Mouse (Mus musculus): Measurements from ENCODE around the gene Diexf. TPM values are rescaled to one million over a fixed set of nuclear protein-coding genes. Genes with fewer than 3 reads are reported as not detected.

Diexf gene
- polyA plus RNA-seq, 1 experiment from 2014 or later = 10.6 TPM

- H3K27ac ChIP-seq (ENCODE audit: low read length) = no peak overlapping the region
- ATAC-seq (ENCODE audit: insufficient number of reproducible peaks, insufficient read depth, low FRiP score, low read depth) = no peak
Measured at GRCm38 (mm10) chr1:193112093-193112492, 18.0 kb downstream of the Diexf start.

GRCm38 (mm10) chr1:193102996-193103395, 27.1 kb downstream of the Diexf start:
- no peaks in the 10 kb centered on the region for H3K4me1 ChIP-seq (ENCODE audit: control insufficient read depth, insufficient read depth, low read length)
- H3K36me3 ChIP-seq (ENCODE audit: control insufficient read depth, insufficient read depth, low read length) = peaks cover 20% of the 10 kb centered on the region
- H3K27ac ChIP-seq (ENCODE audit: low read length) = no peak overlapping the region
- WGBS = 74% methylated on average over 3 of the region's 3 CpGs
- H3K4me3 ChIP-seq (ENCODE audit: low read depth, low read length) = no peak overlapping the region
- no peaks in the 10 kb centered on the region for H3K27me3 ChIP-seq (ENCODE audit: control insufficient read depth, insufficient read depth, low read length)
- no peak overlapping the region for H3K9ac ChIP-seq (replicated peaks; ENCODE audit: low read depth, low read length)
- H3K9me3 ChIP-seq (ENCODE audit: control insufficient read depth, low read depth, low read length) = no peaks in the 10 kb centered on the region
- no peak overlapping the region for H3K4me2 ChIP-seq (replicated peaks; ENCODE audit: low read depth, low read length)
- ATAC-seq (ENCODE audit: insufficient number of reproducible peaks, insufficient read depth, low FRiP score, low read depth) = no peak

More at GRCm38 (mm10) chr1:193112093-193112492, 18.0 kb downstream of the Diexf start:
- Histone ChIP-seq H3K4me2 (replicated peaks; ENCODE audit: low read depth, low read length) (no peak overlapping the region), H3K9ac (replicated peaks; ENCODE audit: low read depth, low read length) (no peak overlapping the region), H3K4me3 (ENCODE audit: low read depth, low read length) (no peak overlapping the region), H3K4me1 (ENCODE audit: control insufficient read depth, insufficient read depth, low read length) (no peaks in the 10 kb centered on the region), H3K9me3 (ENCODE audit: control insufficient read depth, low read depth, low read length) (no peaks in the 10 kb centered on the region), H3K27me3 (ENCODE audit: control insufficient read depth, insufficient read depth, low read length) (no peaks in the 10 kb centered on the region), H3K36me3 (ENCODE audit: control insufficient read depth, insufficient read depth, low read length) (peaks cover 68% of the 10 kb centered on the region)
- WGBS = 96% methylated on average over 9 of the region's 9 CpGs

GRCm38 (mm10) chr1:193102556-193102955, 27.5 kb downstream of the Diexf start:
- WGBS = 88% methylated on average over 5 of the region's 5 CpGs
- Histone ChIP-seq H3K4me1 (ENCODE audit: control insufficient read depth, insufficient read depth, low read length) (no peaks in the 10 kb centered on the region), H3K9ac (replicated peaks; ENCODE audit: low read depth, low read length) (no peak overlapping the region), H3K4me2 (replicated peaks; ENCODE audit: low read depth, low read length) (no peak overlapping the region), H3K36me3 (ENCODE audit: control insufficient read depth, insufficient read depth, low read length) (peaks cover 18% of the 10 kb centered on the region), H3K9me3 (ENCODE audit: control insufficient read depth, low read depth, low read length) (no peaks in the 10 kb centered on the region), H3K27me3 (ENCODE audit: control insufficient read depth, insufficient read depth, low read length) (no peaks in the 10 kb centered on the region), H3K27ac (ENCODE audit: low read length) (no peak overlapping the region), H3K4me3 (ENCODE audit: low read depth, low read length) (no peak overlapping the region)
- no peak for ATAC-seq (ENCODE audit: insufficient number of reproducible peaks, insufficient read depth, low FRiP score, low read depth)

- Histone ChIP-seq H3K9ac (replicated peaks; ENCODE audit: low read depth, low read length) (no peak overlapping the region), H3K4me1 (ENCODE audit: control insufficient read depth, insufficient read depth, low read length) (no peaks in the 10 kb centered on the region), H3K27me3 (ENCODE audit: control insufficient read depth, insufficient read depth, low read length) (no peaks in the 10 kb centered on the region), H3K36me3 (ENCODE audit: control insufficient read depth, insufficient read depth, low read length) (peaks cover 13% of the 10 kb centered on the region), H3K27ac (ENCODE audit: low read length) (no peak overlapping the region), H3K9me3 (ENCODE audit: control insufficient read depth, low read depth, low read length) (no peaks in the 10 kb centered on the region), H3K4me2 (replicated peaks; ENCODE audit: low read depth, low read length) (no peak overlapping the region), H3K4me3 (ENCODE audit: low read depth, low read length) (no peak overlapping the region)
- ATAC-seq (ENCODE audit: insufficient number of reproducible peaks, insufficient read depth, low FRiP score, low read depth) = no peak
- WGBS = 43% methylated on average over 4 of the region's 4 CpGs
Measured at GRCm38 (mm10) chr1:193102029-193102428, 28.0 kb downstream of the Diexf start.

GRCm38 (mm10) chr1:193098946-193099345, 31.1 kb downstream of the Diexf start:
- no peaks in the 10 kb centered on the region for H3K9me3 ChIP-seq (ENCODE audit: control insufficient read depth, low read depth, low read length)
- no peaks in the 10 kb centered on the region for H3K27me3 ChIP-seq (ENCODE audit: control insufficient read depth, insufficient read depth, low read length)
- no peaks in the 10 kb centered on the region; the same call in 1 of the 2 replicates for H3K36me3 ChIP-seq (ENCODE audit: control insufficient read depth, insufficient read depth, low read length)
- no peak overlapping the region for H3K9ac ChIP-seq (replicated peaks; ENCODE audit: low read depth, low read length)
- H3K4me3 ChIP-seq (ENCODE audit: low read depth, low read length) = no peak overlapping the region
- 92% methylated on average over 3 of the region's 3 CpGs for WGBS
- no peak for ATAC-seq (ENCODE audit: insufficient number of reproducible peaks, insufficient read depth, low FRiP score, low read depth)
- no peak overlapping the region for H3K4me2 ChIP-seq (replicated peaks; ENCODE audit: low read depth, low read length)
- H3K27ac ChIP-seq (ENCODE audit: low read length) = no peak overlapping the region
- no peaks in the 10 kb centered on the region for H3K4me1 ChIP-seq (ENCODE audit: control insufficient read depth, insufficient read depth, low read length)

GRCm38 (mm10) chr1:193093596-193093995, 36.5 kb downstream of the Diexf start:
- no peak overlapping the region for H3K27ac ChIP-seq (ENCODE audit: low read length)
- H3K9ac ChIP-seq (replicated peaks; ENCODE audit: low read depth, low read length) = no peak overlapping the region
- no peak for ATAC-seq (ENCODE audit: insufficient number of reproducible peaks, insufficient read depth, low FRiP score, low read depth)
- no peaks in the 10 kb centered on the region for H3K9me3 ChIP-seq (ENCODE audit: control insufficient read depth, low read depth, low read length)
- H3K4me2 ChIP-seq (replicated peaks; ENCODE audit: low read depth, low read length) = no peak overlapping the region
- 80% methylated on average over 3 of the region's 3 CpGs for WGBS
- H3K27me3 ChIP-seq (ENCODE audit: control insufficient read depth, insufficient read depth, low read length) = no peaks in the 10 kb centered on the region
- no peak overlapping the region for H3K4me3 ChIP-seq (ENCODE audit: low read depth, low read length)
- no peaks in the 10 kb centered on the region for H3K36me3 ChIP-seq (ENCODE audit: control insufficient read depth, insufficient read depth, low read length)
- H3K4me1 ChIP-seq (ENCODE audit: control insufficient read depth, insufficient read depth, low read length) = no peaks in the 10 kb centered on the region

- ATAC-seq (ENCODE audit: insufficient number of reproducible peaks, insufficient read depth, low FRiP score, low read depth) = no peak
- H3K27me3 ChIP-seq (ENCODE audit: control insufficient read depth, insufficient read depth, low read length) = no peaks in the 10 kb centered on the region
- no peaks in the 10 kb centered on the region for H3K36me3 ChIP-seq (ENCODE audit: control insufficient read depth, insufficient read depth, low read length)
- WGBS = 50% methylated on average over 1 of the region's 1 CpGs
- no peak overlapping the region for H3K4me3 ChIP-seq (ENCODE audit: low read depth, low read length)
- no peaks in the 10 kb centered on the region for H3K4me1 ChIP-seq (ENCODE audit: control insufficient read depth, insufficient read depth, low read length)
- H3K9ac ChIP-seq (replicated peaks; ENCODE audit: low read depth, low read length) = no peak overlapping the region
- H3K4me2 ChIP-seq (replicated peaks; ENCODE audit: low read depth, low read length) = no peak overlapping the region
- no peak overlapping the region for H3K27ac ChIP-seq (ENCODE audit: low read length)
- no peaks in the 10 kb centered on the region for H3K9me3 ChIP-seq (ENCODE audit: control insufficient read depth, low read depth, low read length)
Measured at GRCm38 (mm10) chr1:193092771-193093170, 37.3 kb downstream of the Diexf start.

- Histone ChIP-seq H3K4me3 (ENCODE audit: low read depth, low read length) (no peak overlapping the region), H3K9me3 (ENCODE audit: control insufficient read depth, low read depth, low read length) (no peaks in the 10 kb centered on the region), H3K4me1 (ENCODE audit: control insufficient read depth, insufficient read depth, low read length) (peaks cover 14% of the 10 kb centered on the region; the same call in 1 of the 2 replicates), H3K27me3 (ENCODE audit: control insufficient read depth, insufficient read depth, low read length) (no peaks in the 10 kb centered on the region), H3K36me3 (ENCODE audit: control insufficient read depth, insufficient read depth, low read length) (no peaks in the 10 kb centered on the region), H3K4me2 (replicated peaks; ENCODE audit: low read depth, low read length) (no peak overlapping the region), H3K27ac (ENCODE audit: low read length) (no peak overlapping the region), H3K9ac (replicated peaks; ENCODE audit: low read depth, low read length) (no peak overlapping the region)
- 81% methylated on average over 11 of the region's 11 CpGs for WGBS
- no peak for ATAC-seq (ENCODE audit: insufficient number of reproducible peaks, insufficient read depth, low FRiP score, low read depth)
Measured at GRCm38 (mm10) chr1:193090894-193091293, 39.2 kb downstream of the Diexf start.

GRCm38 (mm10) chr1:193090211-193090871, 39.7 kb downstream of the Diexf start:
- 70% methylated on average over 18 of the region's 18 CpGs for WGBS
- Histone ChIP-seq H3K36me3 (ENCODE audit: control insufficient read depth, insufficient read depth, low read length) (no peaks in the 10 kb centered on the region), H3K4me1 (ENCODE audit: control insufficient read depth, insufficient read depth, low read length) (peaks cover 14% of the 10 kb centered on the region; the same call in 1 of the 2 replicates), H3K4me2 (replicated peaks; ENCODE audit: low read depth, low read length) (no peak overlapping the region), H3K4me3 (ENCODE audit: low read depth, low read length) (no peak overlapping the region), H3K27ac (ENCODE audit: low read length) (no peak overlapping the region), H3K9ac (replicated peaks; ENCODE audit: low read depth, low read length) (no peak overlapping the region), H3K27me3 (ENCODE audit: control insufficient read depth, insufficient read depth, low read length) (no peaks in the 10 kb centered on the region), H3K9me3 (ENCODE audit: control insufficient read depth, low read depth, low read length) (no peaks in the 10 kb centered on the region)
- ATAC-seq (ENCODE audit: insufficient number of reproducible peaks, insufficient read depth, low FRiP score, low read depth) = no peak
